Mouse (Mus musculus): ENCODE results near the gene Thap7. TPM values are rescaled to one million over a fixed set of nuclear protein-coding genes. Genes with fewer than 3 reads are reported as not detected.

The Thap7 gene
- polyA plus RNA-seq (2017; shearing (Covaris generic)): 10 to 100 TPM; 71.1 to 89.3 TPM

GRCm38 (mm10) chr16:17530640-17531288 lies at the start of gene Thap7:
Gene Thap7 (minus strand): TSS chr16:17531136.

GRCm38 (mm10) chr16:17561751-17562208 lies 30.8 kb upstream of the Thap7 start, which contains the start of gene P2rx6:
Gene P2rx6 (plus strand): TSS chr16:17561885.

GRCm38 (mm10) chr16:17561128-17561750 lies 30.3 kb upstream of the Thap7 start, which contains the start of gene Lrrc74b:
Gene Lrrc74b (minus strand): TSS chr16:17561247.

GRCm38 (mm10) chr16:17508546-17509239 lies 22.2 kb downstream of the Thap7 start, which contains the start of gene Lztr1:
Gene Lztr1 (plus strand): TSS chr16:17508688.

GRCm38 (mm10) chr16:17489469-17490111 lies 41.3 kb downstream of the Thap7 start, which contains the start of gene Aifm3:
Gene Aifm3 (plus strand): TSS chr16:17489611.

Other genes starting within 250 kb of the Thap7 start
- under 1 TPM in 1 of 2 experiments, not detected in 1; 0.25 TPM for gene Serpind1, start 199.8 kb downstream of the Thap7 start, polyA plus RNA-seq (2017; shearing (Covaris generic))
- 10 to 100 TPM; 18.5 to 19.4 TPM for gene Snap29, start 125.2 kb downstream of the Thap7 start, polyA plus RNA-seq (2017; shearing (Covaris generic))
- gene Pi4ka, start 124.8 kb downstream of the Thap7 start, polyA plus RNA-seq (2017; shearing (Covaris generic)): 10 to 100 TPM; 61.4 to 67.6 TPM
- 10 to 100 TPM; 80.2 to 80.8 TPM for gene Crkl, start 79.1 kb downstream of the Thap7 start, polyA plus RNA-seq (2017; shearing (Covaris generic))
- gene Aifm3, start 41.5 kb downstream of the Thap7 start, polyA plus RNA-seq (2017; shearing (Covaris generic)): under 1 TPM; 0.10 to 0.44 TPM
- 10 to 100 TPM; 46.5 to 49.9 TPM for gene Lztr1, start 22.4 kb downstream of the Thap7 start, polyA plus RNA-seq (2017; shearing (Covaris generic))
- under 1 TPM; 0.14 to 0.34 TPM for gene Lrrc74b, start 30.1 kb upstream of the Thap7 start, polyA plus RNA-seq (2017; shearing (Covaris generic))
- gene P2rx6, start 30.7 kb upstream of the Thap7 start, polyA plus RNA-seq (2017; shearing (Covaris generic)): under 1 TPM in 1 of 2 experiments, not detected in 1; 0.19 TPM
- 1 to 10 TPM in 1 of 2 experiments, under 1 TPM in 1; 0.92 to 2.0 TPM for gene Slc7a4, start 52.1 kb upstream of the Thap7 start, polyA plus RNA-seq (2017; shearing (Covaris generic))
- 10 to 100 TPM; 18.7 to 20.2 TPM for gene Smpd4, start 88.2 kb upstream of the Thap7 start, polyA plus RNA-seq (2017; shearing (Covaris generic))
- 1 to 10 TPM in 1 of 2 experiments, not detected in 1; 2.1 TPM for gene Ccdc74a, start 115.3 kb upstream of the Thap7 start, polyA plus RNA-seq (2017; shearing (Covaris generic))
- gene Med15, start 201.8 kb upstream of the Thap7 start, polyA plus RNA-seq (2017; shearing (Covaris generic)): 100 to 1,000 TPM; 113 to 152 TPM
- 10 to 100 TPM; 17.2 to 17.9 TPM for gene Klhl22, start 228.5 kb upstream of the Thap7 start, polyA plus RNA-seq (2017; shearing (Covaris generic))

Measured in inflammation-experienced regulatory T-cells (primary cell).